In the genomic region with DNA sequence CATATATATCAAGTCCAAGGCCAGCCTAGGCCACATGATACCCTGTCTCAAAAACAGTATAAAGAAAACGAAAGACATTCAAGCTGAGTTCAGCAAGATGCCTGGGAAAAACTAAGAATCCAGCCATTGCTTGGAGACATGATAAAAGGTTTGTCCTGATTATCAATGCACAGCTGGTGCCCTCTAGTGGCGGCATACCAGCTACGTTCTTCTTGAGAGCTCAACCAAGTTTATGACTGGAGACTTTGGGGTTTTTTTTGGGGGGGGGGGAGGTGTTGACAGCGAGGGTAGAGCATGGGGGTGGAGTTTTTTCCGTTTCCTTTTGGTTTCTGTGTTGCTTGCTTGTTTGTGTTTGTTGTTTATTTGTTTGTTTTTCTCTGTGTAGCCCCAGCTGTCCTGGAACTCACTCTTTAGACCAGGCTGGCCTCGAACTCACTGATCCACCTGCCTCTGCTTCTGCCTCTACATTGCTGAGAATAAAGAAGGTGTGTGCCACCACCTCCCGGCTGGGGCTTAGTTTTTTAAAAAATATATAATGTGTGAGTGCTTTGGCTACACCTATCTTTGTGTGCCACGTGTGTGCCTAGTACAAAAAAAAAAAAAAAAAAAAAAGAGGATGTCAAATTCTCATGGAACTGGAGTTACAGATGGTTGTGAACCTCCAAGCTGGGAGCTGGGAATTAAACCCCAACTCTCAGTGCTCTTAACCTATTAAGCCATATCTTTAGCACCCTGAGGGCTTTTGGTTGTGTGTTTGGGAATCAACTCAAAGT, we compare ENCODE assay signal across 1 mouse cellular context.
TF ChIP-seq lines count a peak whose summit lies in the region.

No protein-coding gene starts in this region.

TF ChIP-seq in MEL, 35 proteins besides CTCF, POLR2A, EP300 and RAD21:
- peak; percentile 15 for TF ChIP-seq SIN3A (IDR thresholded peaks at IDR 0.05; ENCODE audit: low read length)
- peak; percentile 94 for TF ChIP-seq ZNF384 (IDR thresholded peaks at IDR 0.05; ENCODE audit: low read depth, low read length)
- TF ChIP-seq E2F4 (IDR thresholded peaks at IDR 0.05; ENCODE audit: borderline replicate concordance, low read depth, low read length): no peak
- TF ChIP-seq JUND (IDR thresholded peaks at IDR 0.05; ENCODE audit: low read depth, low read length): no peak
- peak; percentile 79 for TF ChIP-seq SMC3 (IDR thresholded peaks at IDR 0.05; ENCODE audit: low read depth, low read length)
- TF ChIP-seq MEF2A (IDR thresholded peaks at IDR 0.05; ENCODE audit: extremely low read depth, insufficient replicate concordance, low read depth, low read length, poor library complexity, severe bottlenecking): no peak
- no peak for TF ChIP-seq TCF12 (IDR thresholded peaks at IDR 0.05; ENCODE audit: low read depth, low read length)
- TF ChIP-seq MXI1 (IDR thresholded peaks at IDR 0.05; ENCODE audit: low read depth, low read length): peak; percentile 77
- TF ChIP-seq CHD2 (IDR thresholded peaks at IDR 0.05; ENCODE audit: low read length): no peak
- no peak for TF ChIP-seq RCOR1 (IDR thresholded peaks at IDR 0.05; ENCODE audit: low read depth, low read length)
- TF ChIP-seq ZMIZ1 (IDR thresholded peaks at IDR 0.05; ENCODE audit: low read depth, low read length): no peak
- TF ChIP-seq ELF1 (IDR thresholded peaks at IDR 0.05; ENCODE audit: low read depth, low read length): no peak
- TF ChIP-seq ZC3H11A (IDR thresholded peaks at IDR 0.05; ENCODE audit: low read depth, low read length): peak; percentile 70
- TF ChIP-seq USF1 (IDR thresholded peaks at IDR 0.05; ENCODE audit: low read depth, low read length): 0 out of 2 replicates have a peak, but pooled peaks have one; percentile 26
- no peak for TF ChIP-seq MYC (IDR thresholded peaks at IDR 0.05; ENCODE audit: low read depth, low read length)
- TF ChIP-seq GATA1 (IDR thresholded peaks at IDR 0.05; ENCODE audit: low read depth, low read length): peak; percentile 27; the same call in 1 of the 2 replicates
- TF ChIP-seq GABPA (IDR thresholded peaks at IDR 0.05; ENCODE audit: low read depth, low read length): no peak
- no peak; the same call in 1 of the 2 replicates for TF ChIP-seq MAX (IDR thresholded peaks at IDR 0.05; ENCODE audit: low read length)
